Comparison of ENCODE assay signal across 29 mouse cellular contexts in the genomic region with DNA sequence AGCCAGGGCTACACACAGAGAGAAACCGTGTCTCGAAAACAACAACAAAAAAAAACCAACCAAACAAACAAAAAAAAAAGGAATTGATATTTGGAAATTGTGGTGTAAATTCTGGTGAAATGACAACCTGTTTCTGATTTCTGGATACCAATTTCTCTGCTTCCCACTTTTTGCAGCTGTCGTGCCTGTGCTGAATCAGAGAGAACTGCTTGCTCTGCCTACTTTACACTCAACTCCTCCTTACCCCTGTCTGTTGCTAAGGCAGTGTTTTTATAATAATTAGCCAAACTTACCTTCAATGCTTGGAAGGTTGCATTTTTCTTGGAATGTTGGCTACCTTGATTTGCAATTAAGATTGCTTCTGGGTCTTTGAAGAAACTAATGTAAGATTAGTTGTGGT. TPM values are rescaled to one million over a fixed set of nuclear protein-coding genes. Genes with fewer than 3 reads are reported as not detected.
DNase-seq lines count a peak whose midpoint lies in the region; ATAC-seq and TF ChIP-seq lines count a peak whose summit lies in the region.
"Had no signal": no experiment of that assay in that cellular context is flagged by ENCODE, and none has a peak within 500 bp of the region (broad histone marks: within the 10 kb centered on the region; RNA-seq: fewer than 3 reads in every experiment).

No protein-coding gene starts in this region.

- H3K36me3 ChIP-seq in kidney, embryonic 15.5 days = peaks cover 36% of the 10 kb centered on the region
- H3K36me3 ChIP-seq in ES-Bruce4 (ENCODE audit: control insufficient read depth, insufficient read depth, low read length, poor library complexity, severe bottlenecking) = peaks cover 15% of the 10 kb centered on the region
- H3K36me3 ChIP-seq: stomach, embryonic 15.5 days had no signal

- CTCF ChIA-PET in Patski (lab: Charles Lee) = no interaction called here

- no peak overlapping the region for H3K9ac ChIP-seq in kidney, embryonic 15.5 days
- peak overlapping the region; percentile 3; the same call in 1 of the 2 replicates for H3K9ac ChIP-seq in ES-Bruce4 (ENCODE audit: low read depth, poor library complexity, severe bottlenecking)
- H3K9ac ChIP-seq: embryonic facial prominence, embryonic 13.5 days; forebrain, embryonic 13.5 days; limb, embryonic 15.5 days; stomach, embryonic 15.5 days had no signal

- no peak for DNase-seq in kidney, adult 11 months
- DNase-seq in layer of hippocampus, postnatal 36 days = peak; percentile 8 to 23
- no peak for DNase-seq in layer of hippocampus, adult 8-10 months (ENCODE audit: low spot score in 2 of 2)
- peak; percentile 3 for DNase-seq in Patski (ENCODE audit: low read depth, low spot score)
- DNase-seq in T-cell, adult 2 months (ENCODE audit: low spot score) = no peak
- DNase-seq: adrenal gland, postnatal 14 days; B cell, adult 2 months; cerebellum, adult 8-10 months; cerebellum, postnatal 36 days; embryo, embryonic 11 days; gastrocnemius, postnatal 14 days; heart, adult 11 months; left cerebral cortex, postnatal 4 days; lung, postnatal 4 days; midbrain, embryonic 14.5 days; right cerebral cortex, postnatal 4 days; thymus, adult 18-20 months; thymus, postnatal 36 days had no signal

- ATAC-seq in kidney, embryonic 15.5 days (replicated peaks; ENCODE audit: low FRiP score) = no peak
- ATAC-seq in Patski = no peak
- ATAC-seq: forebrain, embryonic 13.5 days; hindbrain, postnatal 0 days; intestine, postnatal 0 days had no signal

- no peaks in the 10 kb centered on the region for H3K9me3 ChIP-seq in kidney, embryonic 15.5 days (replicated peaks)
- no peaks in the 10 kb centered on the region for H3K9me3 ChIP-seq in ES-Bruce4 (replicated peaks; ENCODE audit: control insufficient read depth, insufficient read depth, low read length, poor library complexity, severe bottlenecking)
- H3K9me3 ChIP-seq: embryonic facial prominence, embryonic 13.5 days; forebrain, embryonic 13.5 days; limb, embryonic 15.5 days; stomach, embryonic 15.5 days had no signal

- in situ Hi-C loops in Patski (cut with MboI; ENCODE audit: low pct_unique_long_range_greater_than_20kb) = no loop called here

- H3K4me2 ChIP-seq in kidney, embryonic 15.5 days = no peak overlapping the region
- H3K4me2 ChIP-seq: embryonic facial prominence, embryonic 13.5 days; forebrain, embryonic 13.5 days; heart, embryonic 11.5 days; limb, embryonic 15.5 days; stomach, embryonic 15.5 days had no signal

- H3K27me3 ChIP-seq in kidney, embryonic 15.5 days = no peaks in the 10 kb centered on the region
- no peaks in the 10 kb centered on the region for H3K27me3 ChIP-seq in ES-Bruce4 (ENCODE audit: control insufficient read depth, insufficient read depth, low read length, poor library complexity, severe bottlenecking)
- H3K27me3 ChIP-seq in Patski = no peaks in the 10 kb centered on the region
- H3K27me3 ChIP-seq: CH12.LX; embryonic facial prominence, embryonic 13.5 days; forebrain, embryonic 13.5 days; limb, embryonic 15.5 days; stomach, embryonic 15.5 days had no signal

- 0 out of 2 replicates have a peak overlapping the region, but pooled peaks have one; percentile 41 for H3K27ac ChIP-seq in kidney, embryonic 15.5 days
- H3K27ac ChIP-seq in ES-Bruce4 (ENCODE audit: insufficient read depth, low read length) = peak overlapping the region; percentile 94
- H3K27ac ChIP-seq: embryonic facial prominence, embryonic 13.5 days; forebrain, embryonic 13.5 days; hindbrain, postnatal 0 days; limb, embryonic 15.5 days; stomach, embryonic 15.5 days had no signal

- H3K4me3 ChIP-seq in kidney, embryonic 15.5 days (replicated peaks) = no peak overlapping the region
- no peak overlapping the region for H3K4me3 ChIP-seq in ES-Bruce4 (ENCODE audit: low read depth, low read length)
- H3K4me3 ChIP-seq: embryonic facial prominence, embryonic 13.5 days; erythroblast, embryonic 14.5 days; forebrain, embryonic 13.5 days; limb, embryonic 15.5 days; stomach, embryonic 15.5 days had no signal

- TF ChIP-seq POLR2A in ES-Bruce4 (IDR thresholded peaks at IDR 0.05; ENCODE audit: insufficient read depth, low read length) = no peak

- TF ChIP-seq CTCF in ES-Bruce4 (IDR thresholded peaks at IDR 0.05; ENCODE audit: low read depth, low read length) = no peak
- no peak for TF ChIP-seq CTCF in Patski (IDR thresholded peaks at IDR 0.05)

- WGBS in kidney, embryonic 15.5 days = 79% methylated on average over 3 of the region's 3 CpGs

- no peak for TF ChIP-seq EP300 in ES-Bruce4 (IDR thresholded peaks at IDR 0.05; ENCODE audit: insufficient read depth, low read depth, low read length)

- POLR2A ChIA-PET in Patski (lab: Charles Lee) = interaction anchor here (0.7 kb wide), 1 partner anchor 407 kb away, joined by 3 read pairs; no protein-coding TSS in a partner anchor

- H3K4me1 ChIP-seq in kidney, embryonic 15.5 days = 0 out of 2 replicates have a peak, but pooled peaks cover 4% of the 10 kb centered on the region
- no peaks in the 10 kb centered on the region for H3K4me1 ChIP-seq in ES-Bruce4 (ENCODE audit: control insufficient read depth, insufficient read depth, low read length)
- H3K4me1 ChIP-seq: embryonic facial prominence, embryonic 13.5 days; forebrain, embryonic 13.5 days; limb, embryonic 15.5 days; stomach, embryonic 15.5 days had no signal

RNA-seq across cellular contexts. Expression of gene Wapl, which starts 38.3 kb away (rescaled TPM):
- 26.9 and 28.8 TPM in 2 replicates for polyA plus RNA-seq in kidney, embryonic 15.5 days (2015; fragmentation: Nextera tagmentation; extraction: Ambion mirVana)
- 10 to 100 TPM; 54.3 to 54.6 TPM for total RNA-seq in layer of hippocampus, postnatal 36 days (2021)
- 10 to 100 TPM; 51.3 to 62.1 (median 56.0) TPM for total RNA-seq in layer of hippocampus, adult 8-10 months (2022)
- 205 and 231 TPM in 2 replicates for polyA plus RNA-seq in ES-Bruce4 (2011; ENCODE audit: insufficient read depth, insufficient read length, low read depth, missing spikeins)
- 66.3 TPM for polyA plus RNA-seq in Patski (2021)

Comparison
In these comparisons a context has a peak if more than half of its experiments do, and no peak if none do; other contexts are left out.
1. DNase-seq: peak in layer of hippocampus, postnatal 36 days (2 of 2) and Patski (single experiment); none in kidney, adult 11 months (single experiment), layer of hippocampus, adult 8-10 months (0 of 2) and T-cell, adult 2 months (single experiment).